Mouse (Mus musculus) frontal cortex, adult 2 months (tissue): Measurements from ENCODE around the gene Gm5941. TPM values are rescaled to one million over a fixed set of nuclear protein-coding genes. Genes with fewer than 3 reads are reported as not detected.
"Not testable (repeated sequence)": the region's sequence is repeated elsewhere in the genome, so short reads cannot be mapped to it uniquely, and the experiment has no call there.

ENCODE experiments used
- DNase-seq, 2 experiments: peaks; one replicate each; pipeline ENCODE4 v3.0.0; 2022; ENCODE audit warnings: low spot score in 1 of 2; ENCODE audit errors: extremely low spot score in 1 of 2
- polyA plus RNA-seq: library from polyadenylated mRNA; depleted of rRNA; stranded (reverse); fragments of >200 nt; gene quantifications from 2 replicates; pipeline ENCODE4 v1.2.3, GENCODE M21; 2012; rRNA removed

Gm5941 gene
- not detected in 2 replicates for polyA plus RNA-seq

- not testable (repeated sequence) for DNase-seq
These were observed at the start of gene Gm5941 for GRCm38 (mm10) chrX:92489649-92490048. Gm5941 (plus strand) TSS chrX:92489949.

- peak in 1 of 2 experiments; percentile 41 for DNase-seq
These were observed 29.3 kb upstream of the Gm5941 start for GRCm38 (mm10) chrX:92460496-92460895.

- DNase-seq, result no peak
These were observed 25.0 kb upstream of the Gm5941 start for GRCm38 (mm10) chrX:92464773-92465172.

GRCm38 (mm10) chrX:92498254-92498653, 8.5 kb downstream of the Gm5941 start:
- DNase-seq, result peak; percentile 1 to 19

- DNase-seq, result no peak
These were observed 38.1 kb downstream of the Gm5941 start for GRCm38 (mm10) chrX:92527826-92528225.

Other genes with a start within 250 kb of the Gm5941 start
- gene Mageb18, start 109.6 kb downstream of the Gm5941 start, polyA plus RNA-seq, result not detected in 2 replicates